Mouse (Mus musculus) erythroblast, embryonic 14.5 days (primary cell): ENCODE measurements around the gene Rundc1.

Source experiments
- GATA1 ChIP-seq: IDR thresholded peaks from 2 replicates; pipeline ENCODE4 v1.6.1; 2012; ENCODE audit warnings: low read length, inconsistent platforms, mixed read lengths
- TAL1 ChIP-seq: IDR thresholded peaks from 3 replicates; pipeline ENCODE4 v1.6.1; 2012; ENCODE audit warnings: low read length, inconsistent platforms, mixed read lengths

DNA sequence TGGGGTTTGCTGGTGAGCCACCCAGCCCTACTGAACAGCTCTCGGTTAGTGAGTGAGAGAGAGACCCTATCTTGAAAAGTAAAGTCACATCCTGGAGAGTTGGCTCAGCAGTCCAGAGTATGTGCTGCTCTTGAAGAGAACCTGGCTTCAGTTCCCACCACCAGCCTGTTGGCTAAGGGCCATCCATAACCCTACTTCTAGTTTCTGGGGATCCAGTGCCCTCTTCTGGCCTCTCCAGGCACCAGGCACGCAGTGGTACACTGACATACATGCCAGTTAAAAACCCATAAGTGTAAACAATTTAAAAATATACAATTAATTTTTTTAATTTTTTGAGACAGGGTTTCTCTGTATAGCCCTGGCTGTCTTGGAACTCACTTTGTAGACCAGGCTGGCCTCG lies 25.5 kb downstream of the Rundc1 start:
- TF ChIP-seq TAL1 (no peak), GATA1 (no peak)
